Mouse (Mus musculus): ENCODE measurements around the gene AU018091. TPM values are rescaled to one million over a fixed set of nuclear protein-coding genes. Genes with fewer than 3 reads are reported as not detected.

AU018091 gene
- 1.4 TPM for polyA plus RNA-seq (2014; fragmentation: Illumina TruSeq; extraction: RNeasy Lipid Tissue Mini Kit (QIAGEN cat#74804); ENCODE audit: low read depth, low replicate concordance)

DNA sequence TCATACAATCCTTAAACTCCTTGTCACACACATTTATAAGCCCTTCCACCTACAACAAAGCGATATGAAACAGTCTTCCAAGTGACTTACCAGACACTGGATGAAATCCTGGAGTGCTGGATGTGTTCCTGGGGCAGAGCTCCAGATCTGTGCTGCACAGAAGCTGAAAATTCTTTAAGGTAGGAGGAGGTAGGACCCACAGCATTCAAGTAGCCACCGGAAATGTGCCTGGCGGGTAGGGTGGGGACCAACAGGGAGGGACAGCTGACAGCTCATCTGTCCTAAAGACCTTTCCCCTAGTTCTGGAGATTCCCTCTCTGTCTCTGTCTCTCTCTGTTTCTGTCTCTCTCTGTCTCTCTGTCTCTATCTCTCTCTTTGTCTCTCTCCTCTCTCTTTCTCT lies at the start of gene AU018091:
TSS of gene AU018091 (minus strand) at position 279 of the 400 bp plus-strand sequence.

Other genes starting within 250 kb of the AU018091 start
- 0.04 TPM for gene Nlrp12, start 80.5 kb upstream of the AU018091 start, polyA plus RNA-seq (2014; fragmentation: Illumina TruSeq; extraction: RNeasy Lipid Tissue Mini Kit (QIAGEN cat#74804); ENCODE audit: low read depth, low replicate concordance)
- 8.0 TPM for gene Myadm, start 119.9 kb upstream of the AU018091 start, polyA plus RNA-seq (2014; fragmentation: Illumina TruSeq; extraction: RNeasy Lipid Tissue Mini Kit (QIAGEN cat#74804); ENCODE audit: low read depth, low replicate concordance)
- 0.18 TPM for gene Prkcg, start 120.0 kb upstream of the AU018091 start, polyA plus RNA-seq (2014; fragmentation: Illumina TruSeq; extraction: RNeasy Lipid Tissue Mini Kit (QIAGEN cat#74804); ENCODE audit: low read depth, low replicate concordance)
- 0.27 TPM for gene Cacng7, start 163.8 kb upstream of the AU018091 start, polyA plus RNA-seq (2014; fragmentation: Illumina TruSeq; extraction: RNeasy Lipid Tissue Mini Kit (QIAGEN cat#74804); ENCODE audit: low read depth, low replicate concordance)
- gene Cacng8, start 221.5 kb upstream of the AU018091 start, polyA plus RNA-seq (2014; fragmentation: Illumina TruSeq; extraction: RNeasy Lipid Tissue Mini Kit (QIAGEN cat#74804); ENCODE audit: low read depth, low replicate concordance): 1.6 TPM

Data from testis, adult 10 weeks (tissue).